Mouse (Mus musculus): ENCODE measurements around the gene Cacna1b. TPM values are rescaled to one million over a fixed set of nuclear protein-coding genes. Genes with fewer than 3 reads are reported as not detected.

Cacna1b gene
- polyA plus RNA-seq, 1 experiment from 2014 or later, result 3.3 TPM

DNA sequence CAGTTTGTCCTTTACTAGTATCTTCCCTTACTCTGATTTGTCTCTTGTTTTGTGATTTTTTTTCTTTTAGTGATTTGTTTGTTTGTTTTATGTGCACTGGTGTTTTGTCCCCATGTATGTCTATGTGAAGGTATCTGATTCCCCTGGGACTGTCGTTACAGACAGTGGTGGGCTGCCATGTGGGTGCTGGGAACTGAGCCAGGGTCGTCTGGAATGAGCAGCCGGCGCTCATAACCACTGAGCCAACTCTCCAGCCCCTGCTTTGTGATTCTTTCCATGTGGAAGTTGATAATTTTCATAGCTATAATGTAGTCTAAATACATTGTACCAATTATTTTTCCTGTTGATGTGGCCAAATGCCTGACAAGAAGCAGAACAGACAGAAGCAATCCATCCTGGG lies 7.9 kb upstream of the Cacna1b start:
- no peak for ATAC-seq (ENCODE audit: low FRiP score, low read depth)
- Histone ChIP-seq H3K4me1 (peaks cover 4% of the 10 kb centered on the region; the same call in 1 of the 2 replicates), H3K4me3 (no peak overlapping the region), H3K27me3 (peaks cover 22% of the 10 kb centered on the region), H3K4me2 (replicated peaks) (no peak overlapping the region), H3K9ac (replicated peaks) (no peak overlapping the region), H3K27ac (replicated peaks) (no peak overlapping the region), H3K9me3 (no peaks in the 10 kb centered on the region), H3K36me3 (no peaks in the 10 kb centered on the region)
- 86% methylated on average over 4 of the region's 4 CpGs for WGBS

GRCm38 (mm10) chr2:24762446-24762960 lies 449 bp downstream of the Cacna1b start:
- Histone ChIP-seq H3K27me3 (peaks cover 40% of the 10 kb centered on the region), H3K4me3 (peak overlapping the region; percentile 72), H3K4me2 (replicated peaks) (peak overlapping the region; percentile 97), H3K36me3 (no peaks in the 10 kb centered on the region), H3K27ac (replicated peaks) (peak overlapping the region; percentile 72), H3K9ac (replicated peaks) (peak overlapping the region; percentile 68), H3K9me3 (no peaks in the 10 kb centered on the region), H3K4me1 (peaks cover 10% of the 10 kb centered on the region)
- under 1% methylated on average over 52 of the region's 52 CpGs for WGBS
- peak; percentile 75 for ATAC-seq (ENCODE audit: low FRiP score, low read depth)

- H3K4me3 ChIP-seq, result peak overlapping the region; percentile 72
- H3K36me3 ChIP-seq, result no peaks in the 10 kb centered on the region
- peaks cover 40% of the 10 kb centered on the region for H3K27me3 ChIP-seq
- WGBS, result under 1% methylated on average over 35 of the region's 35 CpGs
- ATAC-seq (ENCODE audit: low FRiP score, low read depth), result peak; percentile 55
- H3K9ac ChIP-seq (replicated peaks), result peak overlapping the region; percentile 68
- peak overlapping the region; percentile 97 for H3K4me2 ChIP-seq (replicated peaks)
- no peak overlapping the region for H3K27ac ChIP-seq (replicated peaks)
- no peaks in the 10 kb centered on the region for H3K9me3 ChIP-seq
- peaks cover 10% of the 10 kb centered on the region for H3K4me1 ChIP-seq
Measured at GRCm38 (mm10) chr2:24761923-24762445, 968 bp downstream of the Cacna1b start.

DNA sequence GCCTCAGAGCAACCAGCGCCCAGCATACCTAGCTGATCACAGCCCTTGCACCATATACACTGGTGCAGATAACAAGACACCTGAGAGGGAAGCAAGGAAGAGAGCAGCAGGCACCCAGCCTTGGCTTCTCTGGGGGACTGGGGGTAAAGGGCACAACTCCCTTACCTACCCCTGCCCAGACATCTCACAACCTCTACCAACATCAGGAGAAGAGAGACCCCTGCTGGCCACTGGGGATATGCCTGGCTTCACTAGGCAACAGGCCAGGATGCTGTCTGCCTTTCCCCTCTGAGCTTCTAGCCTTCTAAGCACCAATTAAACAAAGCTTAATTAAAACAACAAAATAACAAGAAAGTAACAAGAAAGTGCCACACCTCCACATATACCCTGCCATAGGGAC lies 7.7 kb downstream of the Cacna1b start:
- Histone ChIP-seq H3K4me2 (replicated peaks) (no peak overlapping the region), H3K9ac (replicated peaks) (no peak overlapping the region), H3K36me3 (no peaks in the 10 kb centered on the region), H3K4me1 (no peaks in the 10 kb centered on the region), H3K9me3 (no peaks in the 10 kb centered on the region), H3K27me3 (no peaks in the 10 kb centered on the region), H3K27ac (replicated peaks) (no peak overlapping the region), H3K4me3 (no peak overlapping the region)
- peak; percentile 47; the same call in 1 of the 2 replicates for ATAC-seq (ENCODE audit: low FRiP score, low read depth)
- 100% methylated on average over 1 of the region's 1 CpGs for WGBS

- 74% methylated on average over 4 of the region's 4 CpGs for WGBS
- no peak for ATAC-seq (ENCODE audit: low FRiP score, low read depth)
Measured at GRCm38 (mm10) chr2:24752599-24752998, 10.4 kb downstream of the Cacna1b start.

DNA sequence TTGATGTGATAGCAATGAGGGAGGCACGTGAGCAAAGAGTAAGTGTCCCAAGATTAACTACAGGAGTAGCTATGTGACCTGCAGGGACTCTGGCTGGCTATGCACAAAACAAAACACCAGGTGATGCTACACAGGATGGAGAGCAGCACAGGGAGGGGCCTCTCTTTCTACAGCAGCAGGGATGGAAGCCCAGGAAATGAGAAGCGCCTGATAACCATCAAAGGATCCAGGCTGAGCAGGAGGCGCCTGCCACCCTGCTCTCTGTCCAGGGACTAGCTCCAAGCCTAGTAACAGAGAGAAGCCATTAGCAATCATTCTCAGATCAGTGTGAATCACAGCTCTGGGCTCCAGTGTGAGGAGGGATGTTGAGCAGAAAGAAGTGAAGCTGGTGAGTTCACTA lies 12.9 kb downstream of the Cacna1b start:
- 70% methylated on average over 3 of the region's 3 CpGs for WGBS
- no peak overlapping the region for H3K4me2 ChIP-seq (replicated peaks)

More at GRCm38 (mm10) chr2:24752599-24752998, 10.4 kb downstream of the Cacna1b start:
- Histone ChIP-seq H3K27ac (replicated peaks) (no peak overlapping the region), H3K4me2 (replicated peaks) (no peak overlapping the region), H3K36me3 (no peaks in the 10 kb centered on the region), H3K27me3 (no peaks in the 10 kb centered on the region), H3K9ac (replicated peaks) (no peak overlapping the region), H3K4me3 (no peak overlapping the region), H3K4me1 (no peaks in the 10 kb centered on the region), H3K9me3 (no peaks in the 10 kb centered on the region)

DNA sequence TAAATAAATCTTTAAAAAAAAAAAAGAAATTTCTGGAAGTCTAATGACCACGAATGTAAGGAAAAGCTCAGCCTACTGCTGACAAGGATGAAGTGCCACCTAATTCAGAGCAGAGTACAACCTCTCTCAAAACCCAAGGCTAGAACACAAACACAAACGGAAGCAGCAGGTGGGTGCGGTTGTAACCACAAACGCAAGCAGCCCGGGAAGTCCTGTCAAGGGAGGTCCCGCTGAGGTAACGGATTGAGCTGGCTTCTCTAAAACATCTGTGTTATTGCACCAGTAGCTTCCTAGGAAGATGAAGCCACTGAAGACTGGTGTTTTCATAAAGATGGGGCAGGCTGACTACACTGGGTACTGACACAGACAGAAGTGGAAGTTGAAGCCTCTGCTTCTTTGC lies 15.1 kb downstream of the Cacna1b start:
- 77% methylated on average over 7 of the region's 7 CpGs for WGBS
- H3K27me3 ChIP-seq, result no peaks in the 10 kb centered on the region
- no peak overlapping the region for H3K4me2 ChIP-seq (replicated peaks)
- no peak overlapping the region for H3K27ac ChIP-seq (replicated peaks)
- no peak overlapping the region for H3K4me3 ChIP-seq
- H3K9me3 ChIP-seq, result no peaks in the 10 kb centered on the region
- no peaks in the 10 kb centered on the region for H3K4me1 ChIP-seq
- no peak for ATAC-seq (ENCODE audit: low FRiP score, low read depth)
- H3K36me3 ChIP-seq, result no peaks in the 10 kb centered on the region
- no peak overlapping the region for H3K9ac ChIP-seq (replicated peaks)

More for the DNA sequence above, 12.9 kb downstream of the Cacna1b start:
- no peaks in the 10 kb centered on the region for H3K4me1 ChIP-seq
- H3K9ac ChIP-seq (replicated peaks), result no peak overlapping the region
- no peak overlapping the region for H3K4me3 ChIP-seq
- no peak overlapping the region for H3K27ac ChIP-seq (replicated peaks)
- no peaks in the 10 kb centered on the region for H3K9me3 ChIP-seq
- no peak for ATAC-seq (ENCODE audit: low FRiP score, low read depth)
- no peaks in the 10 kb centered on the region for H3K36me3 ChIP-seq
- no peaks in the 10 kb centered on the region for H3K27me3 ChIP-seq

DNA sequence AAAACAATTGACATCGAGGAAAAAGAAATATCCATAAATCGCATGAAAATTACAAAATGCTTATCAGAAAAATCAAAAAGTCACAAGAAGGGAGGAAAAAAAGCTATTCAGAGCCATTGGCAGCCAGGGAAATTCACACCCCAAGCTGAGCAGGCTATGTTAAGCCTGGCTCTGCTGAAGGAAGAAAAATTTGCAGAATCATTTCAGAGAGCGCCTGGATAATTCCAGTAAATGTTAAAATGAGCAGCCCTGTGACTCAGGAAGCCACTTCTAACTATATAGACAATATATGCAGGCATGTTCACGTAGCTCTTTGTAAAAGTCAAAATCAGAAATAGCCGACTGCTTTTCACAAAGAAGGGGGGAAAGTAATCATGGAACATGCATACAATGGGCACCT lies 23.3 kb downstream of the Cacna1b start:
- Histone ChIP-seq H3K4me3 (no peak overlapping the region), H3K9me3 (no peaks in the 10 kb centered on the region), H3K27ac (replicated peaks) (no peak overlapping the region), H3K36me3 (no peaks in the 10 kb centered on the region), H3K4me1 (no peaks in the 10 kb centered on the region), H3K9ac (replicated peaks) (no peak overlapping the region), H3K27me3 (no peaks in the 10 kb centered on the region), H3K4me2 (replicated peaks) (no peak overlapping the region)
- 86% methylated on average over 5 of the region's 5 CpGs for WGBS
- ATAC-seq (ENCODE audit: low FRiP score, low read depth), result no peak

GRCm38 (mm10) chr2:24733157-24733556 lies 29.8 kb downstream of the Cacna1b start:
- no peak overlapping the region for H3K4me3 ChIP-seq
- no peaks in the 10 kb centered on the region for H3K9me3 ChIP-seq
- no peak overlapping the region for H3K9ac ChIP-seq (replicated peaks)
- H3K4me2 ChIP-seq (replicated peaks), result no peak overlapping the region
- no peak overlapping the region for H3K27ac ChIP-seq (replicated peaks)
- no peaks in the 10 kb centered on the region for H3K27me3 ChIP-seq
- H3K4me1 ChIP-seq, result no peaks in the 10 kb centered on the region
- ATAC-seq (ENCODE audit: low FRiP score, low read depth), result no peak
- H3K36me3 ChIP-seq, result peaks cover 22% of the 10 kb centered on the region; the same call in 1 of the 2 replicates
- WGBS, result 82% methylated on average over 4 of the region's 4 CpGs

- ATAC-seq (ENCODE audit: low FRiP score, low read depth), result no peak
- Histone ChIP-seq H3K27ac (replicated peaks) (no peak overlapping the region), H3K27me3 (no peaks in the 10 kb centered on the region), H3K4me2 (replicated peaks) (no peak overlapping the region), H3K4me3 (no peak overlapping the region), H3K9ac (replicated peaks) (no peak overlapping the region), H3K9me3 (no peaks in the 10 kb centered on the region), H3K36me3 (peaks cover 20% of the 10 kb centered on the region; the same call in 1 of the 2 replicates), H3K4me1 (no peaks in the 10 kb centered on the region)
- WGBS, result 92% methylated on average over 4 of the region's 4 CpGs
Measured at GRCm38 (mm10) chr2:24725865-24726264, 37.1 kb downstream of the Cacna1b start.

DNA sequence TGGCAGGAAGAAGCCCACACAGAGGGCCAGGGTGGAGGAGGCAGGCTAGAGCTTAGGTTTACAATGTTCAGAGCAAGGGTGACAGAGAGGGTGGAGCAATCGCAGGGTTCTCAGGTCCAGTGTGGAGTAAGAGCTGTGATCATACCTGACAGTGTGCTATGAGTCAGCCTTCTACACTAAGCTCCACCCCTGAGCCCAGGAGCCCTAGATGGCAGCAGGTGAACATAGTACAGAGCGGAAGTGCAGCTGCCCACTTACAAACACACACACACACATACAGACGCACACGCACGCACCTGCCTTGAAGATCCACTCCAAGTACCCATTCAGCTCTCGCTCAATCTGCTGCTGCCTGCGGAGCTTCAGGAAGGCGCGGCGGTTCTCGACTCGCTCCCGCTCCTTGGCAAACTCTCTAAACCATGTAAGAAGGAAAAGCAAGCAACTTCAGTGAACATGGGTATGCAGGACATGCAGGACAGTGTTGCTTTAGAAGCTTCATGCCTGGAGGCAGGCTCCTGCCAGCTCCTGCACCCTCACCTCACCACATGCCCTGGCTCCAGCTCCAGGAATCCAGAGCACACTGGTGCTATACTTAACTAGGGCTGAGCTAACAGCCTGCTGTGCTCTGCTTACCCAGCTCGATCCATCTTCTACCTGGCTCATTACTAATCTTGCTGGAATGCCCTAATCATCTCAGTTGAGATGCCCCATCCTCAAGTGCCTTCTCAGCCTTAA lies 43.1 kb downstream of the Cacna1b start:
- no peak for ATAC-seq (ENCODE audit: low FRiP score, low read depth)
- no peaks in the 10 kb centered on the region for H3K4me1 ChIP-seq
- no peak overlapping the region for H3K4me3 ChIP-seq
- H3K9me3 ChIP-seq, result no peaks in the 10 kb centered on the region
- H3K4me2 ChIP-seq (replicated peaks), result no peak overlapping the region
- WGBS, result 92% methylated on average over 14 of the region's 14 CpGs
- no peak overlapping the region for H3K9ac ChIP-seq (replicated peaks)
- H3K27ac ChIP-seq (replicated peaks), result no peak overlapping the region
- H3K36me3 ChIP-seq, result peaks cover 25% of the 10 kb centered on the region
- no peaks in the 10 kb centered on the region for H3K27me3 ChIP-seq

DNA sequence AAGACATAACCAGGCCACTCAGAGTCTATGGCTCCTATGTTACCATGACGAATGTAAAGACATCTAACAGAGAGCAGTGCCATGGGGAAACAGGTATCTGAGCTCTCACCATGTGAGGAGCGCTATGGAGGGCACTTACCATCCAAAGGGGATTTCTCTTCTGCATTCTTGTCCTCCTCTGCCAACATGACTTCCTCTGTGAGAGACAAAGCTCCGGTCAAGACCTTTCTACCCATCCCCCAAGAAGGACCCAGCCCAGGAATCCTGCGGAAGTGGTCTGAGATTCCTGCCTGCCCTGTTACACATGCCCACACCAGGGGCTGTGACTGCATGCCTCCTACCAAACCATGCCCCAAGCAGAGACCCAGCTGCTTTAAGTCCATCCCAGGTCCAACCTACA lies 44.0 kb downstream of the Cacna1b start:
- Histone ChIP-seq H3K36me3 (peaks cover 25% of the 10 kb centered on the region), H3K27me3 (no peaks in the 10 kb centered on the region), H3K4me2 (replicated peaks) (no peak overlapping the region), H3K4me3 (no peak overlapping the region), H3K4me1 (no peaks in the 10 kb centered on the region), H3K9ac (replicated peaks) (no peak overlapping the region), H3K27ac (replicated peaks) (no peak overlapping the region), H3K9me3 (no peaks in the 10 kb centered on the region)
- WGBS, result 91% methylated on average over 4 of the region's 4 CpGs
- no peak for ATAC-seq (ENCODE audit: low FRiP score, low read depth)

Data from midbrain, embryonic 12.5 days (tissue).